In the genomic region with DNA sequence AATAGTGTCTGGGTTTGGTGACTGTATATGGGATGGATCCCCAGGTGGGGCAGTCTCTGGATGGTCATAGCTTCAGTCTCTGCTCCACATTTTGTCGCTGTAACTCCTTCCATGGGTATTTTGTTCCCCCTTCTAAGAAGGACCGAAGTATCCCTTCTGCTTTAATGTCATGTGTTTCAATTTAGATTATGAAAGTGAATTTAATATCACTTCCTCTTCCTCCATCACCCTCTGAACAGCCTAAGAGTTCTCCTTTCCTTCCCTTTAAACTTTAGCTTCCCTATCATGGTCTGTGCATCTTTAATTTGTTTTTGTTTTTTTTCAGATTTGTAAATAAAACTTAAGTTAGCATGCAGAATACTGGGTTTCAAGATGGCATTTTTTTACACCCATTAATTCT, we compare ENCODE assay signal across 19 mouse cellular contexts.
DNase-seq lines count a peak whose midpoint lies in the region; ATAC-seq and TF ChIP-seq lines count a peak whose summit lies in the region.
"Had no signal": no experiment of that assay in that cellular context is flagged by ENCODE, and none has a peak within 500 bp of the region (broad histone marks: within the 10 kb centered on the region; RNA-seq: fewer than 3 reads in every experiment).

No protein-coding gene starts in this region.

- 85% methylated on average over 2 of the region's 2 CpGs for WGBS in hindbrain, postnatal 0 days

- no peak overlapping the region for H3K27ac ChIP-seq in hindbrain, postnatal 0 days
- H3K27ac ChIP-seq: embryonic facial prominence, embryonic 10.5 days; embryonic facial prominence, embryonic 12.5 days; forebrain, embryonic 13.5 days; forebrain, embryonic 15.5 days had no signal

- H3K36me3 ChIP-seq in hindbrain, postnatal 0 days (ENCODE audit: insufficient read depth, low read length) = no peaks in the 10 kb centered on the region
- H3K36me3 ChIP-seq: embryonic facial prominence, embryonic 10.5 days; embryonic facial prominence, embryonic 12.5 days; forebrain, embryonic 15.5 days had no signal

- H3K4me2 ChIP-seq in hindbrain, postnatal 0 days (ENCODE audit: low read depth, low read length) = no peak overlapping the region
- H3K4me2 ChIP-seq: embryonic facial prominence, embryonic 12.5 days; forebrain, embryonic 13.5 days; forebrain, embryonic 15.5 days had no signal

- H3K9ac ChIP-seq in hindbrain, postnatal 0 days (replicated peaks; ENCODE audit: low read length) = no peak overlapping the region
- H3K9ac ChIP-seq: embryonic facial prominence, embryonic 12.5 days; forebrain, embryonic 13.5 days; forebrain, embryonic 15.5 days; forebrain, postnatal 0 days had no signal

- no peaks in the 10 kb centered on the region for H3K9me3 ChIP-seq in hindbrain, postnatal 0 days (ENCODE audit: low read length)
- H3K9me3 ChIP-seq: embryonic facial prominence, embryonic 10.5 days; embryonic facial prominence, embryonic 12.5 days; forebrain, embryonic 13.5 days; forebrain, embryonic 15.5 days had no signal

- H3K4me1 ChIP-seq in hindbrain, postnatal 0 days (ENCODE audit: insufficient read depth, low read length) = no peaks in the 10 kb centered on the region
- H3K4me1 ChIP-seq: embryonic facial prominence, embryonic 12.5 days had no signal

- ATAC-seq in common myeloid progenitor, adult 5-6 weeks (replicated peaks; ENCODE audit: low read depth, poor library complexity, severe bottlenecking) = peak; percentile 65; the same call in 1 of the 2 replicates
- peak; percentile 75 for ATAC-seq in granulocyte monocyte progenitor cell, adult 5-6 weeks (replicated peaks; ENCODE audit: poor library complexity, severe bottlenecking)
- peak; percentile 82 for ATAC-seq in megakaryocyte progenitor cell, adult 5-6 weeks (replicated peaks; ENCODE audit: poor library complexity)
- ATAC-seq in hindbrain, postnatal 0 days = no peak
- ATAC-seq: forebrain, embryonic 13.5 days; forebrain, embryonic 15.5 days; forebrain, postnatal 0 days had no signal

- no peak for TF ChIP-seq CTCF in hindbrain, postnatal 0 days (IDR thresholded peaks at IDR 0.05; ENCODE audit: low read depth)

- no peaks in the 10 kb centered on the region for H3K27me3 ChIP-seq in hindbrain, postnatal 0 days (ENCODE audit: insufficient read depth, low read length)
- H3K27me3 ChIP-seq: embryonic facial prominence, embryonic 12.5 days; forebrain, embryonic 13.5 days; forebrain, embryonic 15.5 days had no signal

- no peak for DNase-seq in kidney, adult 18-20 months
- DNase-seq in hindbrain, postnatal 0 days (ENCODE audit: low spot score) = no peak
- DNase-seq: adrenal gland, adult 2 months; adrenal gland, postnatal 10 days; adrenal gland, postnatal 25 days; cerebellum, adult 11 months; cerebellum, adult 18-20 months; cerebellum, adult 8-10 months; cerebellum, adult 9-11 months; cerebellum, postnatal 14 days; cerebellum, postnatal 36 days; forebrain, postnatal 0 days had no signal

- no peak overlapping the region for H3K4me3 ChIP-seq in hindbrain, postnatal 0 days (ENCODE audit: low read length)
- H3K4me3 ChIP-seq: embryonic facial prominence, embryonic 10.5 days; embryonic facial prominence, embryonic 12.5 days; forebrain, embryonic 13.5 days; forebrain, embryonic 15.5 days had no signal
